Mouse (Mus musculus) midbrain, embryonic 11.5 days (tissue): ENCODE results near the gene Tgm5. TPM values are rescaled to one million over a fixed set of nuclear protein-coding genes. Genes with fewer than 3 reads are reported as not detected.
"Not testable (repeated sequence)": the region's sequence is repeated elsewhere in the genome, so short reads cannot be mapped to it uniquely, and the experiment has no call there.

Experiments
- ATAC-seq: fragments of 200-750 bp; cut with Nextera tagmentation; 2 replicates; pipeline ENCODE4 v1.8.0; 2017; ENCODE audit warnings: moderate TSS enrichment, moderate library complexity; ENCODE audit not compliant: low FRiP score
- DNase-seq: peaks from one replicate; pipeline ENCODE4 v3.0.0; 2015; ENCODE audit warnings: low spot score; ENCODE audit errors: missing footprints
- H3K27ac ChIP-seq: fragments of 300-500 bp; sonication (generic); 2 replicates; pipeline ENCODE4 v1.5.1; 2014; ENCODE audit warnings: low read depth, low read length
- H3K27me3 ChIP-seq: fragments of 300-500 bp; sonication (generic); 2 replicates; pipeline ENCODE4 v1.6.1; 2014; ENCODE audit warnings: mild to moderate bottlenecking, low read length, moderate library complexity, mixed read lengths; ENCODE audit not compliant: control insufficient read depth, insufficient read depth
- H3K36me3 ChIP-seq: fragments of 300-500 bp; sonication (generic); 2 replicates; pipeline ENCODE4 v1.6.1; 2014; ENCODE audit warnings: mild to moderate bottlenecking, low read length, moderate library complexity, mixed read lengths; ENCODE audit not compliant: control insufficient read depth, insufficient read depth
- H3K4me1 ChIP-seq: fragments of 300-500 bp; sonication (generic); 2 replicates; pipeline ENCODE4 v1.6.1; 2014; ENCODE audit warnings: low read length; ENCODE audit not compliant: control insufficient read depth, insufficient read depth
- H3K4me2 ChIP-seq: fragments of 300-500 bp; sonication (generic); 2 replicates; pipeline ENCODE4 v1.6.1; 2014; ENCODE audit warnings: mild to moderate bottlenecking, moderate library complexity
- H3K4me3 ChIP-seq: fragments of 300-500 bp; sonication (generic); 2 replicates; pipeline ENCODE4 v1.5.1; 2014; ENCODE audit warnings: low read depth, low read length
- H3K9ac ChIP-seq: fragments of 300-500 bp; sonication (generic); 2 replicates; pipeline ENCODE4 v1.6.1; 2014; ENCODE audit warnings: low read length
- H3K9me3 ChIP-seq: fragments of 300-500 bp; sonication (generic); 2 replicates; pipeline ENCODE4 v1.6.1; 2016; ENCODE audit warnings: low read length; ENCODE audit not compliant: control insufficient read depth
- WGBS: fragments of 180-500 bp; shearing (Covaris S2); extraction: QIAGEN DNeasy Blood & Tissue Kit; methylation state at CpG from one replicate; pipeline ENCODE4 v1.1.7; 2014; 5-methylcytosine and 5-hydroxymethylcytosine counted together
- polyA plus RNA-seq: library from polyadenylated mRNA; unstranded; fragments of >200 nt; fragmentation: Nextera tagmentation; extraction: Ambion mirVana; gene quantifications from 2 replicates; pipeline ENCODE4 v1.2.1, GENCODE M21; 2014

Gene Tgm5
- polyA plus RNA-seq, result not detected in 2 replicates

- Histone ChIP-seq H3K27me3 (no peaks in the 10 kb centered on the region), H3K4me3 (no peak within 1 kb of the TSS), H3K36me3 (no peaks in the 10 kb centered on the region), H3K9ac (no peak within 1 kb of the TSS), H3K4me2 (no peak within 1 kb of the TSS), H3K27ac (no peak within 1 kb of the TSS), H3K9me3 (no peaks in the 10 kb centered on the region), H3K4me1 (no peaks in the 10 kb centered on the region)
- ATAC-seq (no peak), DNase-seq (no peak)
- 63% methylated on average over 6 of the region's 6 CpGs for WGBS
Observed at GRCm38 (mm10) chr2:121085480-121086185, at the start of gene Tgm5. Gene Tgm5 (minus strand): TSS chr2:121085841.

DNA sequence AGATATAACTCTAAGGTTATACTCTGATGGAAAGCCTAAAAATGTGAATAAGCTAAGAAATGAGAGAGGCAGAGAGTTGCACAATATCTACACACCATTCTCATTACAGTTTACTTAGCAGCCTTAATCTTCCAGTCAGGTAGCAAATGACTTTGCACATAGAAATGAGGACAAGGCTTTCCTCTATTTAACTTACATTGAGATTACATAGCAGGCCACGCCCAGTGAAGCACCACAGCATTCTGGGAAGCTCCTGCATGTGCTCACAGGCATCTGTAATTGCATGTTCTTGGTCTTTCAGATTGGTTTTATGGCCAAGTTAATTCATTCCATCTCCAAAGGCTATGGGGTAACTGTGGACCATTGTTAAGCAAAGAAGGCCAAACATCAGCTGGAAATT is 47.2 kb upstream of the Tgm5 start:
- H3K27me3 ChIP-seq, result no peaks in the 10 kb centered on the region
- ATAC-seq, result no peak

GRCm38 (mm10) chr2:121128865-121129620 is 43.4 kb upstream of the Tgm5 start:
- WGBS, result 77% methylated on average over 9 of the region's 9 CpGs
- ATAC-seq, result no peak

More for the DNA sequence above, 47.2 kb upstream of the Tgm5 start:
- Histone ChIP-seq H3K9ac (no peak overlapping the region), H3K4me1 (no peaks in the 10 kb centered on the region), H3K36me3 (no peaks in the 10 kb centered on the region), H3K4me2 (no peak overlapping the region), H3K4me3 (no peak overlapping the region), H3K27ac (no peak overlapping the region), H3K9me3 (no peaks in the 10 kb centered on the region)
- 66% methylated on average over 1 of the region's 1 CpGs for WGBS
- no peak for DNase-seq

DNA sequence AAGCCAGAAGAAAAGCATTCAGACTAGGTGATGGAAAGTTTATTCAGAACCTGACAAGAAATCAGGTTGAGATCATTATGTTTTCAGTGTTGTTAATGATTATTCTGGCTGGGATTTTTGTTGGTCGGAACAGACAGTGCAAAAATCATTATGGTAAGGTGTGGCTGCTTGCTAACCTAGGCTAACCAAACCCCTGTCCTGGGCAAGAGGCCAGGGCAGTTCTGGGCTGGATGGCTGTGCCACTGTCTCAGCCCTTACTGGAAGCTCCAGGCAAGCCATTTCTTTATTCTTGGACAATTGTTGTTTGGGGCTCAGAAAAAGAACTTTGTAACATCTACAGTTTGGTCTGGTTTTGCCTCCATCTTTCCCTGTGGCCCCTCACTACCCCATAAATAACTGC is 41.9 kb upstream of the Tgm5 start:
- WGBS, result 93% methylated on average over 1 of the region's 1 CpGs

More at GRCm38 (mm10) chr2:121128865-121129620, 43.4 kb upstream of the Tgm5 start:
- no peaks in the 10 kb centered on the region for H3K9me3 ChIP-seq
- H3K4me3 ChIP-seq, result no peak overlapping the region
- no peak overlapping the region for H3K9ac ChIP-seq
- DNase-seq, result no peak
- no peaks in the 10 kb centered on the region for H3K4me1 ChIP-seq
- H3K4me2 ChIP-seq, result no peak overlapping the region
- no peak overlapping the region for H3K27ac ChIP-seq
- no peaks in the 10 kb centered on the region for H3K36me3 ChIP-seq
- H3K27me3 ChIP-seq, result no peaks in the 10 kb centered on the region

GRCm38 (mm10) chr2:121126302-121126701 is 40.7 kb upstream of the Tgm5 start:
- H3K9me3 ChIP-seq, H3K27me3 ChIP-seq, H3K36me3 ChIP-seq, DNase-seq, H3K4me3 ChIP-seq, H3K4me2 ChIP-seq, H3K27ac ChIP-seq, ATAC-seq, H3K9ac ChIP-seq, H3K4me1 ChIP-seq: not testable (repeated sequence)
- WGBS, result 86% methylated on average over 5 of the region's 5 CpGs

More for the DNA sequence above, 41.9 kb upstream of the Tgm5 start:
- ATAC-seq (no peak), DNase-seq (no peak)
- Histone ChIP-seq H3K27me3 (no peaks in the 10 kb centered on the region), H3K4me2 (no peak overlapping the region), H3K4me1 (no peaks in the 10 kb centered on the region), H3K4me3 (no peak overlapping the region), H3K9ac (no peak overlapping the region), H3K27ac (no peak overlapping the region), H3K9me3 (no peaks in the 10 kb centered on the region), H3K36me3 (no peaks in the 10 kb centered on the region)

GRCm38 (mm10) chr2:121119260-121119659 is 33.6 kb upstream of the Tgm5 start:
- 86% methylated on average over 3 of the region's 3 CpGs for WGBS
- no peaks in the 10 kb centered on the region for H3K4me1 ChIP-seq

DNA sequence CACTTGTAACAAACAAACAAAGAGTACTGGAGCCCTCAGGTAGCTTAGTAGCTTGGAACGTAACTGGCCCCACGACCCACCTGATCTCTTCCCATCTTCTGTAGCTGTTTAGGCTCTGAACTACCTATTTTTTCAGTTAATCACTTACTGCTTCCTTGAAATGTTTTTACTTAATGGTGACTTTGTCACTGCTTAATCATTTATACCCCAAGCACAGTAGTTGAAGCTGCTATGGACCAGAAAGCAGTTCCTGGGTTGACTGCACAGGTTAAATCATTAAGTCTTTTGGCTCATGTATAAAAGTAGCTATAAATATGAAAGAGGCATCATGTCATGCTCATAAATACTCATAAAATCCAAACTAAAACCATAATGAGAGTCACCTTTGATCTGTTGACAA is 29.8 kb upstream of the Tgm5 start:
- Histone ChIP-seq H3K4me2 (no peak overlapping the region), H3K27ac (no peak overlapping the region), H3K36me3 (no peaks in the 10 kb centered on the region), H3K9ac (no peak overlapping the region), H3K9me3 (no peaks in the 10 kb centered on the region), H3K27me3 (no peaks in the 10 kb centered on the region), H3K4me1 (no peaks in the 10 kb centered on the region), H3K4me3 (no peak overlapping the region)
- WGBS, result 96% methylated on average over 2 of the region's 2 CpGs
- no peak for ATAC-seq
- DNase-seq, result no peak

More at GRCm38 (mm10) chr2:121119260-121119659, 33.6 kb upstream of the Tgm5 start:
- H3K27me3 ChIP-seq, result no peaks in the 10 kb centered on the region
- H3K27ac ChIP-seq, result no peak overlapping the region
- no peak overlapping the region for H3K9ac ChIP-seq
- no peaks in the 10 kb centered on the region for H3K9me3 ChIP-seq
- no peak for ATAC-seq
- H3K36me3 ChIP-seq, result no peaks in the 10 kb centered on the region
- DNase-seq, result no peak
- H3K4me2 ChIP-seq, result no peak overlapping the region
- no peak overlapping the region for H3K4me3 ChIP-seq

DNA sequence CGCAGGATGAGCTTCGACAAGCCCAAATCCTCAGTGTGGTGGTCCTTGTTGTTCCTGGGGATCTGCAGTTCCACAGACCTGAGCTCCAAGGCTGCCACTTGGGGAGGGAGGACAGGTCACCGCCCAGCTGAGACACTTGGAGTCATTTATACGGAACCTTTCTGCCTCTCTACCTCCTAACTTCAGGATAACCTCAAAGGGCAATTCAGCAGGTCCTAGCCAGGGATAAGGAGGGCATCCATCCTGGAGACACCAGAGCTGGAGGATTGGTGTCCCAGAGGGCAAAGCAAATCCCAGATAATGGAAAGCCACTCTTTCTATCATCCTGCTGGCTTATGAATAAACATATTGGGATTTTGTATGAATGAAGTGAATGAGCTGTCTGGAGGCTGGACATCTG is 24.1 kb upstream of the Tgm5 start, which contains the start of gene Tgm7:
Gene Tgm7, minus strand, starts transcription at position 101 of the 400 bp plus-strand sequence.
- ATAC-seq, result no peak
- WGBS, result 93% methylated on average over 4 of the region's 4 CpGs
- Histone ChIP-seq H3K4me1 (no peaks in the 10 kb centered on the region), H3K36me3 (no peaks in the 10 kb centered on the region), H3K4me3 (no peak within 1 kb of the TSS), H3K27ac (no peak within 1 kb of the TSS), H3K27me3 (no peaks in the 10 kb centered on the region), H3K9me3 (no peaks in the 10 kb centered on the region), H3K9ac (no peak within 1 kb of the TSS), H3K4me2 (no peak within 1 kb of the TSS)
- DNase-seq, result no peak

- Histone ChIP-seq H3K27me3 (no peaks in the 10 kb centered on the region), H3K4me3 (no peak overlapping the region), H3K27ac (no peak overlapping the region), H3K36me3 (no peaks in the 10 kb centered on the region), H3K4me1 (no peaks in the 10 kb centered on the region), H3K9me3 (no peaks in the 10 kb centered on the region), H3K9ac (no peak overlapping the region), H3K4me2 (no peak overlapping the region)
- ATAC-seq, result no peak
- no peak for DNase-seq
Observed at GRCm38 (mm10) chr2:121105940-121106339, 20.3 kb upstream of the Tgm5 start.
